Mouse (Mus musculus) neural tube, embryonic 11.5 days (tissue): ENCODE results near the gene Prkar2a. TPM values are rescaled to one million over a fixed set of nuclear protein-coding genes. Genes with fewer than 3 reads are reported as not detected.

Source experiments
- ATAC-seq: fragments of 200-750 bp; cut with Nextera tagmentation; 2 replicates; pipeline ENCODE4 v1.8.0; 2017; ENCODE audit warnings: moderate number of reproducible peaks, mild to moderate bottlenecking, moderate TSS enrichment, moderate library complexity; ENCODE audit not compliant: insufficient read depth, low FRiP score, low TSS enrichment
- DNase-seq: peaks from one replicate; pipeline ENCODE4 v3.0.0-alpha.2; 2015; ENCODE audit warnings: low spot score
- H3K27ac ChIP-seq: fragments of 300-500 bp; sonication (generic); 2 replicates; pipeline ENCODE4 v1.5.1; 2014; ENCODE audit warnings: low read depth, mild to moderate bottlenecking, low read length
- H3K27me3 ChIP-seq: fragments of 300-500 bp; sonication (generic); 2 replicates; pipeline ENCODE4 v1.6.1; 2014; ENCODE audit warnings: mild to moderate bottlenecking, low read length, mixed read lengths; ENCODE audit not compliant: control insufficient read depth, insufficient read depth
- H3K36me3 ChIP-seq: fragments of 300-500 bp; sonication (generic); 2 replicates; pipeline ENCODE4 v1.6.1; 2014; ENCODE audit warnings: mild to moderate bottlenecking, low read length, moderate library complexity, mixed read lengths; ENCODE audit not compliant: control insufficient read depth, insufficient read depth
- H3K4me1 ChIP-seq: fragments of 300-500 bp; sonication (generic); 2 replicates; pipeline ENCODE4 v1.6.1; 2014; ENCODE audit warnings: low read length, mixed read lengths; ENCODE audit not compliant: control insufficient read depth, insufficient read depth
- H3K4me2 ChIP-seq: fragments of 300-500 bp; sonication (generic); 2 replicates; pipeline ENCODE4 v1.6.1; 2014; ENCODE audit warnings: low read depth, mild to moderate bottlenecking, moderate library complexity
- H3K4me3 ChIP-seq: fragments of 300-500 bp; sonication (generic); 2 replicates; pipeline ENCODE4 v1.5.1; 2014; ENCODE audit warnings: low read depth, low read length
- H3K9ac ChIP-seq: fragments of 300-500 bp; sonication (generic); 2 replicates; pipeline ENCODE4 v1.6.1; 2014; ENCODE audit warnings: mild to moderate bottlenecking, low read length
- H3K9me3 ChIP-seq: fragments of 300-500 bp; sonication (generic); 2 replicates; pipeline ENCODE4 v1.6.1; 2016; ENCODE audit warnings: low read length; ENCODE audit not compliant: control insufficient read depth
- WGBS: fragments of 180-500 bp; shearing (Covaris S2); extraction: QIAGEN DNeasy Blood & Tissue Kit; methylation state at CpG from one replicate; pipeline ENCODE4 v1.1.7; 2014; 5-methylcytosine and 5-hydroxymethylcytosine counted together
- polyA plus RNA-seq: library from polyadenylated mRNA; unstranded; fragments of >200 nt; fragmentation: Nextera tagmentation; extraction: Ambion mirVana; gene quantifications from 2 replicates; pipeline ENCODE4 v1.2.1, GENCODE M21; 2014

Gene Prkar2a
- polyA plus RNA-seq, 1 experiment from 2014 or later: 69.0 TPM

DNA sequence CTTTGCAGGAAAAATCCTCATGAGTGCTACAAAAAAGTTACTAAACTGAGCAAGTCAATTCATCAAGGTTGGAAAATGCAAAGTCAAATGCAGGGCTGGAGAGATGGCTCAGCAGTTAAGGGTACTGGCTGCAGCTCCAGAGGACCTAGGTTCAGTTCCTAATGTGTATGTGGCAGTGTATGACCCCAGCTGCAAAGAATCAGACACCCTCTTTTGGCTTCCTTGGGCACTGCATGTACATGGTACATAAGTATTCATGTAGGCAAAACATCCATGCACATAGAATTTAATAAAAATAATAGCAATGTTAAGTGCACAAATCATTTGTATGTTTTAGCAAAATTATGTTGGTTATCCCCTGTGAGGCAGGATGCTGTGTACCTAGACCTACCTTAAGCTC is 43.3 kb downstream of the Prkar2a start:
- H3K4me3 ChIP-seq: no peak overlapping the region
- no peaks in the 10 kb centered on the region for H3K4me1 ChIP-seq
- no peaks in the 10 kb centered on the region for H3K9me3 ChIP-seq
- no peak overlapping the region for H3K27ac ChIP-seq
- ATAC-seq (no peak), DNase-seq (no peak)
- H3K4me2 ChIP-seq: no peak overlapping the region
- no peaks in the 10 kb centered on the region for H3K27me3 ChIP-seq
- H3K36me3 ChIP-seq: peaks cover 2% of the 10 kb centered on the region; the same call in 1 of the 2 replicates
- no peak overlapping the region for H3K9ac ChIP-seq

DNA sequence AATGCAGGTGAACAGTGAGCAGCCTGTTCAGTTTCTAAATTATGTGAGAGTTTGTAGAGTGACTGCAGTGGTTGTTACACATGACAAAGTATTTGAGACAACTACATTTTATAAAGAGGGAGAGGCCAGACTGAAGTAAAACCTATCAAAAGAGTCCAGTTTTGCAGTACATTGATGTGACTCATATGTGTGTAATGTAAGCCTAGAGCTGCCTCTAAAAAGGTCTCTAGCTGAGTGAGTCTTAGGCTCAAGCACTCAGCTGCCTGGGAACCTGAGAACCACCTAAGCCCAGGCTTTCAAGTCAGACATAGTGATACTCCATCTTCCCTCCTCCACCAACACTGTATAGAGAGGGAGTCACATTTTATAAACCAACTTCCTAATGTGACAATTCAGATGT is 45.5 kb downstream of the Prkar2a start:
- Histone ChIP-seq H3K27ac (no peak overlapping the region), H3K9me3 (no peaks in the 10 kb centered on the region), H3K4me3 (no peak overlapping the region), H3K4me1 (no peaks in the 10 kb centered on the region), H3K9ac (no peak overlapping the region), H3K27me3 (no peaks in the 10 kb centered on the region), H3K4me2 (no peak overlapping the region), H3K36me3 (0 out of 2 replicates have a peak, but pooled peaks cover 2% of the 10 kb centered on the region)
- ATAC-seq (no peak), DNase-seq (no peak)

DNA sequence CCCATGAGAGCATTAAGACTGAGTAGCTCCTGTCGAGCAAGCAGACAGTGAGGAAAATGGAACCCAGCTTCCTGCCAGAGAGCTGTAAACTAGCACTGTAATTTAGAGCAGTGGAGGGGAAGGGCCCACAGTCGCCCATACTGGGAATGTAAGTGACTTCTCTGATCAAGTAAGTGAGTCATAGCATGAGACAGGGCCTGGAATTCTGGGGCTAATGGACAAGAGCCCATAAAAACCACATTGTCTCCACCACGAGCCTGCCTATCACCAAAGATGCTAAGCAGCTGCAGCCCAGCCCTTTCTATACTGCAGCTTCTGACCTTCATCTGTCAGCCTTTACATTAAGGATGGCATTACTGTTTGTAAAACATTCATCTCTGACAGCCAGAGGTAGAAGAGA is 50.1 kb downstream of the Prkar2a start:
- WGBS: 30% methylated on average over 3 of the region's 3 CpGs
- no peak overlapping the region for H3K4me3 ChIP-seq
- no peak for ATAC-seq
- no peak for DNase-seq
- no peak overlapping the region for H3K4me2 ChIP-seq
- no peak overlapping the region for H3K27ac ChIP-seq
- H3K9ac ChIP-seq: no peak overlapping the region
- no peaks in the 10 kb centered on the region for H3K36me3 ChIP-seq
- H3K9me3 ChIP-seq: no peaks in the 10 kb centered on the region
- no peaks in the 10 kb centered on the region for H3K27me3 ChIP-seq
- no peaks in the 10 kb centered on the region for H3K4me1 ChIP-seq

DNA sequence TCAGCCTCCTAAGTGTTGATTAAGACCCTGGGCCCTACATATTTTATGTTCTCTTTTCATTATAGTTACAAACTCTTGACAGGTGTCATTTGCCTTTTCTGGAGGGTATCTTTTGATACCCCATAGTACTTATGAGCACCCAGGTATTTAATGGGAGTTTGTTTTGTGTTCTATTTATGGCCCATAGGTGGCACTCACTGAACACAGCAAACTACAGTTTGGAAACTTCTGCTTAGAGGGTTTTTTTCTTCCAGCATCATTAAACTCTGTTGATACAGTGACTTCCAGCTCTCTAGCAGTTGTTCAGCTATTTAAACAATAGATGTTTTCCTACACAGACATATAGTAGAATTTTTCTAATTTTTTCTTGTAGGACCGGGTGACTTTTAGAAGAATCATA is 50.9 kb downstream of the Prkar2a start:
- Histone ChIP-seq H3K4me1 (no peaks in the 10 kb centered on the region), H3K27me3 (no peaks in the 10 kb centered on the region), H3K9me3 (no peaks in the 10 kb centered on the region), H3K36me3 (no peaks in the 10 kb centered on the region), H3K27ac (no peak overlapping the region), H3K4me2 (no peak overlapping the region), H3K4me3 (no peak overlapping the region), H3K9ac (no peak overlapping the region)
- ATAC-seq: no peak
- no peak for DNase-seq
- 96% methylated on average over 1 of the region's 1 CpGs for WGBS

DNA sequence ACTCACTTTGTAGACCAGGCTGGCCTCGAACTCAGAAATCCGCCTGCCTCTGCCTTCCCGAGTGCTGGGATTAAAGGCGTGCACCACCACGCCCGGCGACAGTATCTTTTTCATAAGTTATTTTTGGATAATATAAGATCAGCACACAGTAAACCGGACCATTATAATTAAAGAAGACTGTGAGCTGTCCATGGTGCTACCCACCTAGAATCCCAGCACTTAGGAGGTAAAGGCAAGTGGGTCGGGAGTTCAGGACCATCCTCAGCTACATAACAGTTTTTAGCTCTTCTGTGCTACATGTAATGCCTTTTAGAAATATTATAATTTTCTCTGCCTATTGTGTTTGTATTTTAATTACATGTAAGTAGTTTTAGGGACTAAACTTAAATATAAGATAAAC is 52.9 kb downstream of the Prkar2a start:
- H3K9ac ChIP-seq: no peak overlapping the region
- no peaks in the 10 kb centered on the region for H3K9me3 ChIP-seq
- no peak overlapping the region for H3K4me2 ChIP-seq
- H3K4me1 ChIP-seq: no peaks in the 10 kb centered on the region
- H3K27me3 ChIP-seq: no peaks in the 10 kb centered on the region
- no peak overlapping the region for H3K4me3 ChIP-seq
- ATAC-seq (no peak), DNase-seq (no peak)
- peaks cover 5% of the 10 kb centered on the region for H3K36me3 ChIP-seq
- WGBS: 89% methylated on average over 9 of the region's 9 CpGs
- no peak overlapping the region for H3K27ac ChIP-seq

DNA sequence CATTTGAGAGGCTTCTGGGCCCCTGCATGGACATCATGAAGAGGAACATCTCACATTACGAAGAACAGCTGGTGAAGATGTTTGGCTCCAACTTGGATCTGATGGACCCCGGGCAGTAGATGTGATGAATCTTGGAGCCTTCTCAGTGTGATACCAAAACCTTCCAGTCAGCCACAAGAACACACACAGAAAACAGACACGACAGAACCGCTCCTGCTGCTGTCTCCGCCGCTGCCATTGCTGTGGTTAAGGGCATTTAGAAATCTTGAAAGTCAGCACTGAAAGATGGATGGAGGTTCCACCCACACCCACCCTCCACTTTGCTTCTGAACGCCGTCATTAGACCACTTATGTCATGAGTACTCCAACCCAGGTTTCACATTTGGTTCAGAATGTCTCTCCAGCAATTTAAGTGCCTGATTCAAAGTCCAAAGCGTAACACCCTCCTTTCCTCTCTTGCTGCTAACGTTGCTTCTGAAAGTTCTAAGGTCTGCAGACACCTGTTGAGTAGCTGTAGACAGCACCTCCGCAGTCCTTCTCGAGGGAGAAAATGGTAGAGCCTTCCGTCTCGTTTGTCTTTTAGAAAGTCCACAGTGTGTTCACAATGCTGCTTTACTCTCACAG is 57.9 kb downstream of the Prkar2a start:
- Histone ChIP-seq H3K36me3 (peaks cover 8% of the 10 kb centered on the region), H3K27ac (no peak overlapping the region), H3K4me2 (no peak overlapping the region), H3K9me3 (no peaks in the 10 kb centered on the region), H3K4me3 (no peak overlapping the region), H3K27me3 (no peaks in the 10 kb centered on the region), H3K9ac (no peak overlapping the region), H3K4me1 (no peaks in the 10 kb centered on the region)
- WGBS: 81% methylated on average over 14 of the region's 14 CpGs
- ATAC-seq (no peak), DNase-seq (no peak)

DNA sequence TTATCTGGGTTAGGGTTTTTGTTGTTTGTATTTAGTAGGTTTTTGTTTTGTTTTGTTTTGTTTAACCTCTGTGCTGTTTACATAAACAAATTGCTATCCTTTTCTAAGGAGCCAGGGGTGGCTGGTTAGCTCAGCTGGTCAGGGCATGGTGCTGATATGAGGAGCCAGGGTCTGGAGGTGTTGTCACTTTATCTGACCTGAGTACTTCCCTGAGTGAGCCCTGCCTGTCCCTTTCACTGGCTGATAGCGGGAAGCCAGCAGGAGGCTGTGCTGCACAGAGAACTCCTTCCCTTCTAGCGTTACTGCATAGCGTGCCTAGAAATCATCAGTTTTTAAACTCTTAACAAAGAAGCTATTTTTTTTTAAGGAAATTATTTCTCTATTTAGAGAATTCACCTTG is 58.6 kb downstream of the Prkar2a start:
- no peak overlapping the region for H3K9ac ChIP-seq
- 74% methylated on average over 3 of the region's 3 CpGs for WGBS
- no peaks in the 10 kb centered on the region for H3K4me1 ChIP-seq
- no peaks in the 10 kb centered on the region for H3K27me3 ChIP-seq
- no peak overlapping the region for H3K27ac ChIP-seq
- no peak overlapping the region for H3K4me2 ChIP-seq
- DNase-seq (no peak), ATAC-seq (no peak)
- H3K9me3 ChIP-seq: no peaks in the 10 kb centered on the region
- H3K4me3 ChIP-seq: no peak overlapping the region
- H3K36me3 ChIP-seq: peaks cover 8% of the 10 kb centered on the region

DNA sequence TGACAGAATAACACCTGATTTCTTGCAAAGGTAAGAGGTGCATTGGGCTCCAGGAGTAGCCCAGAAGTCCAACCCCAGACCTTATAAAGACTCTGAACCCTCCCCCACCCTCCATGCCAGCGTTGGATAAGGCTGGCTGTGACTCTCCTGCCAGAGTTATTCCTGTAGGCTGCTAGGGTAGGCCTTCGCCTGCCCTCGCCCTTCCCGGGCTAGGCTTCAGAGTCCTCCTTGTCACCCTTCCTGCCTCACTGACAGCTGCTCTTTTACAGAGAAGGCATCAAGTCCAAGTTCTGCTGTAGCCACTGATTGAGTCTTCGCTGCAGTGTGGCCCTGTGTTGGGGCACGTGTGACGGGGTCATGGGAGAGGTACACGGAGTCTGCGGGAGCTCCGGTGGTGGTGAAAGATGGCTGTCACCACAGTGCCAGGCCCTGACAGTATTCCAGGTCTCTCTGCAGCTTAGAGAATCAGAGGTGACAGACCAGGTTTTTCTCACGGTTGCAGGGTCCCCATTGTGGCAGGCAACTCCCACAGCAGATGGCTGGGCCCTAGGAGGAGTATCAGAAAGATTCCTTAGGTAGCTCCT is 59.6 kb downstream of the Prkar2a start:
- no peaks in the 10 kb centered on the region for H3K4me1 ChIP-seq
- H3K27ac ChIP-seq: no peak overlapping the region
- no peaks in the 10 kb centered on the region for H3K9me3 ChIP-seq
- no peaks in the 10 kb centered on the region for H3K27me3 ChIP-seq
- ATAC-seq (no peak), DNase-seq (no peak)
- no peak overlapping the region for H3K4me2 ChIP-seq
- no peak overlapping the region for H3K4me3 ChIP-seq
- WGBS: 86% methylated on average over 11 of the region's 11 CpGs
- peaks cover 8% of the 10 kb centered on the region for H3K36me3 ChIP-seq
- H3K9ac ChIP-seq: peak overlapping the region; percentile 37; the same call in 1 of the 2 replicates

DNA sequence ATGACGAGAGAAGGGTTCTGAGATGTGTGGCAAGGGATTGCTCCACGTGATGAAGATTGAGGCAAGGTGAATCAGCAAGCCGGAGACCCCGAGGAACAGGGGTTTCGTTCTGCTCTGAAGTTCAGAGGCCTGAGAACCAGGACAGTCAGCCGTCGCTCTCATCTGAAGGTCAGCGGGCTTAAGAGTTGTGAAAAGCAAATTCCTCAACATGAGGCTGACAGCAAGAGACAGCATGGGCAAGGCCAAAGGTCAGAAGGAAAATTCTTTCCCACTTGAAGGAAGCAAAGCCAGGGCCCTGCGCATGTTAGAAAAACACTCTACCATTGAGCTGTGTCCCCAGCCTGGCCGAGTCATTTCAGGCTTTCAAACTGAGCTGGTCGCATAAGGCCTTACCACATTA is 61.5 kb downstream of the Prkar2a start:
- H3K9ac ChIP-seq: no peak overlapping the region
- no peaks in the 10 kb centered on the region for H3K27me3 ChIP-seq
- H3K4me3 ChIP-seq: no peak overlapping the region
- ATAC-seq (no peak), DNase-seq (no peak)
- no peak overlapping the region for H3K27ac ChIP-seq
- peaks cover 8% of the 10 kb centered on the region for H3K36me3 ChIP-seq
- H3K9me3 ChIP-seq: no peaks in the 10 kb centered on the region
- H3K4me2 ChIP-seq: no peak overlapping the region
- H3K4me1 ChIP-seq: no peaks in the 10 kb centered on the region
- WGBS: 89% methylated on average over 11 of the region's 11 CpGs
